8 mouse cellular contexts compared by ENCODE assay signal in the genomic region with DNA sequence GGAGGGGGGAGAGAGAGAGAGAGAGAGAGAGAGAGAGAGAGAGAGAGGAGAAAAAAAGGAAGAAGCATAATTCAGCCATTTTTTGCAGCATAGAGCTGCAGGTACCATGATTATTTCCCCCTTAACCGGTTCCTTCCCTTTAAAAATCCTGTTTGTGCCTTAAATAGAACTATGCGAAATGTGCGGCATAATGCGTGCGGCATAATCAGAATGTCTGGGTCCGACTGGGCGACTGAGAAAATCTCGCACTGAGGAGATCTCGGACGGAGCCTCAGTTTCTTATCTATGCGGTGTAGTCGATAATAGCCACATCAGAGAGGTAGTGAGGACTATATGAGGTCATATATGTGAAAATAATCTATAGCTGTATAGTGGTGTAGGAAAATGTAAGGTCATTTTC. TPM values are rescaled to one million over a fixed set of nuclear protein-coding genes. Genes with fewer than 3 reads are reported as not detected.
DNase-seq lines count a peak whose midpoint lies in the region; ATAC-seq and TF ChIP-seq lines count a peak whose summit lies in the region.

No protein-coding gene starts in this region.

- ATAC-seq in hindbrain, embryonic 13.5 days (ENCODE audit: low FRiP score), result no peak
- ATAC-seq in midbrain, embryonic 12.5 days (ENCODE audit: low FRiP score, low read depth), result no peak
- ATAC-seq in megakaryocyte progenitor cell, adult 5-6 weeks (replicated peaks; ENCODE audit: poor library complexity), result no peak
- no peak for ATAC-seq in activated CD4-positive, CD25-positive, alpha-beta regulatory T cell, adult 4 months

- WGBS in lung, adult 2 months, result 30% methylated on average over 12 of the region's 12 CpGs
- WGBS in hindbrain, embryonic 13.5 days, result 25% methylated on average over 12 of the region's 12 CpGs
- WGBS in midbrain, embryonic 12.5 days, result 31% methylated on average over 12 of the region's 12 CpGs

- peak overlapping the region; percentile 54 for H3K4me2 ChIP-seq in hindbrain, embryonic 13.5 days
- peak overlapping the region; percentile 49 for H3K4me2 ChIP-seq in midbrain, embryonic 12.5 days (replicated peaks)

- H3K27ac ChIP-seq in brown adipose tissue, adult 24 weeks (replicated peaks; ENCODE audit: low read depth, low read length), result no peak overlapping the region
- no peak overlapping the region for H3K27ac ChIP-seq in hindbrain, embryonic 13.5 days
- H3K27ac ChIP-seq in midbrain, embryonic 12.5 days (replicated peaks), result peak overlapping the region; percentile 90; the same call in 1 of the 2 replicates

- H3K4me3 ChIP-seq in lung, adult 2 months (replicated peaks; ENCODE audit: extremely low read depth, low read depth, low read length), result peak overlapping the region; percentile 61
- H3K4me3 ChIP-seq in brown adipose tissue, adult 24 weeks (ENCODE audit: insufficient read depth, low read depth, low read length), result peak overlapping the region; percentile 96
- H3K4me3 ChIP-seq in hindbrain, embryonic 13.5 days, result peak overlapping the region; percentile 61
- peak overlapping the region; percentile 63 for H3K4me3 ChIP-seq in midbrain, embryonic 12.5 days

- peaks cover 78% of the 10 kb centered on the region for H3K27me3 ChIP-seq in hindbrain, embryonic 13.5 days
- H3K27me3 ChIP-seq in midbrain, embryonic 12.5 days, result peaks cover 58% of the 10 kb centered on the region

- H3K9me3 ChIP-seq in hindbrain, embryonic 13.5 days, result no peaks in the 10 kb centered on the region
- H3K9me3 ChIP-seq in midbrain, embryonic 12.5 days, result no peaks in the 10 kb centered on the region

- no peak for DNase-seq in lung, adult 2 months
- no peak for DNase-seq in lung, adult 18-20 months
- no peak for DNase-seq in ovary, adult 18-20 months (ENCODE audit: low spot score)

- H3K4me1 ChIP-seq in lung, adult 2 months (ENCODE audit: control insufficient read depth, insufficient read depth, low read length), result no peaks in the 10 kb centered on the region
- no peaks in the 10 kb centered on the region for H3K4me1 ChIP-seq in brown adipose tissue, adult 24 weeks (ENCODE audit: control insufficient read depth, insufficient read depth, insufficient read length, low read length)
- H3K4me1 ChIP-seq in hindbrain, embryonic 13.5 days (replicated peaks), result peaks cover 3% of the 10 kb centered on the region; the same call in 1 of the 2 replicates
- H3K4me1 ChIP-seq in midbrain, embryonic 12.5 days, result no peaks in the 10 kb centered on the region

- no peak for TF ChIP-seq POLR2A in lung, adult 2 months (IDR thresholded peaks at IDR 0.05; ENCODE audit: borderline replicate concordance, extremely low read depth, low read depth, low read length)

- peak overlapping the region; percentile 83 for H3K9ac ChIP-seq in hindbrain, embryonic 13.5 days
- H3K9ac ChIP-seq in midbrain, embryonic 12.5 days (replicated peaks), result peak overlapping the region; percentile 65

- no peak for TF ChIP-seq CTCF in lung, adult 2 months (IDR thresholded peaks at IDR 0.05; ENCODE audit: insufficient read depth, low read length)

- no peaks in the 10 kb centered on the region for H3K36me3 ChIP-seq in hindbrain, embryonic 13.5 days
- no peaks in the 10 kb centered on the region for H3K36me3 ChIP-seq in midbrain, embryonic 12.5 days

RNA-seq across cellular contexts. Expression of gene Klhl15, which starts 1.2 kb away (rescaled TPM):
- polyA plus RNA-seq in lung, adult 2 months (2012; rRNA removed), result 5.6 and 9.1 TPM in 2 replicates
- 4.5 and 5.1 TPM in 2 replicates for polyA plus RNA-seq in brown adipose tissue, adult 24 weeks (2012; ENCODE audit: insufficient read depth, insufficient read length, missing spikeins)
- 9.7 and 10.4 TPM in 2 replicates for polyA plus RNA-seq in hindbrain, embryonic 13.5 days (2015; fragmentation: Nextera tagmentation; extraction: Ambion mirVana)
- 10.8 and 12.5 TPM in 2 replicates for polyA plus RNA-seq in midbrain, embryonic 12.5 days (2016; fragmentation: Nextera tagmentation; extraction: Ambion mirVana)
- total RNA-seq in megakaryocyte progenitor cell, adult 5-6 weeks (2015), result 13.4 and 15.6 TPM in 2 replicates
- total RNA-seq in megakaryocyte progenitor cell, adult 5-6 weeks (2017), result 7.2 and 8.4 TPM in 2 replicates
- 1 to 10 TPM; 7.5 to 9.4 TPM for polyA plus RNA-seq in activated CD4-positive, CD25-positive, alpha-beta regulatory T cell, adult 4 months (2017; shearing (Covaris generic))

RNA-seq across cellular contexts. Expression of gene Eif2s3x, which starts 22.9 kb away (rescaled TPM):
- 22.1 and 32.8 TPM in 2 replicates for polyA plus RNA-seq in lung, adult 2 months (2012; rRNA removed)
- polyA plus RNA-seq in brown adipose tissue, adult 24 weeks (2012; ENCODE audit: insufficient read depth, insufficient read length, missing spikeins), result 81.5 and 82.8 TPM in 2 replicates
- 87.1 and 93.1 TPM in 2 replicates for polyA plus RNA-seq in hindbrain, embryonic 13.5 days (2015; fragmentation: Nextera tagmentation; extraction: Ambion mirVana)
- 98.6 and 113 TPM in 2 replicates for polyA plus RNA-seq in midbrain, embryonic 12.5 days (2016; fragmentation: Nextera tagmentation; extraction: Ambion mirVana)
- 200 and 204 TPM in 2 replicates for total RNA-seq in megakaryocyte progenitor cell, adult 5-6 weeks (2015)
- 183 and 230 TPM in 2 replicates for total RNA-seq in megakaryocyte progenitor cell, adult 5-6 weeks (2017)
- 10 to 100 TPM; 69.3 to 77.1 TPM for polyA plus RNA-seq in activated CD4-positive, CD25-positive, alpha-beta regulatory T cell, adult 4 months (2017; shearing (Covaris generic))
